ENCODE assay signal across 10 mouse cellular contexts in genomic region chr7:76889416-76890209, GRCm38 (mm10).
DNase-seq lines count a peak whose midpoint lies in the region; ATAC-seq and TF ChIP-seq lines count a peak whose summit lies in the region.
"Had no signal": no experiment of that assay in that cellular context is flagged by ENCODE, and none has a peak within 500 bp of the region (broad histone marks: within the 10 kb centered on the region; RNA-seq: fewer than 3 reads in every experiment).

No protein-coding gene starts in this region.

- no peaks in the 10 kb centered on the region for H3K9me3 ChIP-seq in forebrain, embryonic 13.5 days (replicated peaks)
- no peaks in the 10 kb centered on the region for H3K9me3 ChIP-seq in stomach, postnatal 0 days (ENCODE audit: control insufficient read depth, low read length)
- H3K9me3 ChIP-seq: liver, embryonic 15.5 days had no signal

- no peaks in the 10 kb centered on the region for H3K4me1 ChIP-seq in forebrain, embryonic 13.5 days
- H3K4me1 ChIP-seq in olfactory bulb, adult 2 months (ENCODE audit: control insufficient read depth, insufficient read depth, low read length), result peaks cover 3% of the 10 kb centered on the region; the same call in 1 of the 2 replicates
- no peaks in the 10 kb centered on the region for H3K4me1 ChIP-seq in stomach, postnatal 0 days (replicated peaks; ENCODE audit: control insufficient read depth, insufficient read depth)
- H3K4me1 ChIP-seq: liver, embryonic 15.5 days had no signal

- peak overlapping the region; percentile 5; the same call in 1 of the 2 replicates for H3K4me3 ChIP-seq in forebrain, embryonic 13.5 days
- H3K4me3 ChIP-seq in left cerebral cortex, adult 2 months, result peak overlapping the region; percentile 30
- H3K4me3 ChIP-seq in olfactory bulb, adult 2 months (ENCODE audit: insufficient read depth, low read depth, low read length), result peak overlapping the region; percentile 10; the same call in 1 of the 2 replicates
- no peak overlapping the region for H3K4me3 ChIP-seq in stomach, postnatal 0 days (ENCODE audit: low read depth, low read length)
- H3K4me3 ChIP-seq: liver, embryonic 15.5 days had no signal

- no peak; the same call in 1 of the 2 replicates for TF ChIP-seq CTCF in left cerebral cortex, adult 2 months (IDR thresholded peaks at IDR 0.05)
- TF ChIP-seq CTCF in olfactory bulb, adult 2 months (IDR thresholded peaks at IDR 0.05; ENCODE audit: insufficient read depth, low read depth, low read length), result no peak
- no peak for TF ChIP-seq CTCF in stomach, postnatal 0 days (IDR thresholded peaks at IDR 0.05; ENCODE audit: low read depth)

- peak; percentile 47 to 57 for DNase-seq in cerebellum, postnatal 10 days
- DNase-seq in cerebellum, adult 9-10 months, result no peak
- peak; percentile 9 to 14 for DNase-seq in left cerebral cortex, adult 2 months (ENCODE audit: extremely low spot score in 1 of 2, low spot score in 2 of 2)
- DNase-seq in urinary bladder, postnatal 14 days (ENCODE audit: low spot score), result no peak
- no peak for DNase-seq in lung, postnatal 14 days
- no peak for DNase-seq in stomach, postnatal 0 days (ENCODE audit: low spot score)
- DNase-seq: adrenal gland, postnatal 25 days had no signal

- H3K27me3 ChIP-seq in forebrain, embryonic 13.5 days, result no peaks in the 10 kb centered on the region
- H3K27me3 ChIP-seq in stomach, postnatal 0 days (ENCODE audit: control insufficient read depth, insufficient read depth, low read length), result no peaks in the 10 kb centered on the region
- H3K27me3 ChIP-seq: liver, embryonic 15.5 days had no signal

- TF ChIP-seq POLR2A in olfactory bulb, adult 2 months (IDR thresholded peaks at IDR 0.05; ENCODE audit: insufficient read depth, low read depth, low read length), result no peak

- intact Hi-C loops in left cerebral cortex, adult 2 months (cut with DNase I), result no loop called here

- H3K4me2 ChIP-seq in forebrain, embryonic 13.5 days, result peak overlapping the region; percentile 47
- H3K4me2 ChIP-seq in stomach, postnatal 0 days (replicated peaks; ENCODE audit: low read depth), result no peak overlapping the region
- H3K4me2 ChIP-seq: liver, embryonic 15.5 days had no signal

- ATAC-seq in forebrain, embryonic 13.5 days, result peak; percentile 65; the same call in 1 of the 2 replicates
- ATAC-seq in stomach, postnatal 0 days (ENCODE audit: low FRiP score, low TSS enrichment), result no peak

- no peaks in the 10 kb centered on the region for H3K36me3 ChIP-seq in forebrain, embryonic 13.5 days (ENCODE audit: poor library complexity, severe bottlenecking)
- no peaks in the 10 kb centered on the region for H3K36me3 ChIP-seq in stomach, postnatal 0 days (ENCODE audit: control insufficient read depth, insufficient read depth, low read length)
- H3K36me3 ChIP-seq: liver, embryonic 15.5 days had no signal

- H3K27ac ChIP-seq in forebrain, embryonic 13.5 days, result no peak overlapping the region
- H3K27ac ChIP-seq in left cerebral cortex, adult 2 months, result no peak overlapping the region
- no peak overlapping the region for H3K27ac ChIP-seq in olfactory bulb, adult 2 months (ENCODE audit: insufficient read depth, low read depth, low read length)
- H3K27ac ChIP-seq in stomach, postnatal 0 days (replicated peaks), result no peak overlapping the region
- H3K27ac ChIP-seq: liver, embryonic 15.5 days had no signal

- WGBS in forebrain, embryonic 13.5 days, result 29% methylated on average over 22 of the region's 22 CpGs
- WGBS in olfactory bulb, adult 2 months, result 24% methylated on average over 22 of the region's 22 CpGs
- 81% methylated on average over 22 of the region's 22 CpGs for whole genome bisulfite sequencing in stomach, postnatal 0 days

- no peak for TF ChIP-seq EP300 in stomach, postnatal 0 days (optimal IDR thresholded peaks at IDR 0.05)

- H3K9ac ChIP-seq in forebrain, embryonic 13.5 days, result no peak overlapping the region
- no peak overlapping the region for H3K9ac ChIP-seq in stomach, postnatal 0 days (ENCODE audit: low read length)
- H3K9ac ChIP-seq: liver, embryonic 15.5 days had no signal

Comparison
In these comparisons a context has a peak if more than half of its experiments do, and no peak if none do; other contexts are left out.
1. DNase-seq: peak in cerebellum, postnatal 10 days (2 of 2) and left cerebral cortex, adult 2 months (2 of 2); none in cerebellum, adult 9-10 months (single experiment), urinary bladder, postnatal 14 days (single experiment), lung, postnatal 14 days (single experiment) and stomach, postnatal 0 days (single experiment).